Mouse (Mus musculus): Measurements from ENCODE around the gene Epha8. TPM values are rescaled to one million over a fixed set of nuclear protein-coding genes. Genes with fewer than 3 reads are reported as not detected.

Gene Epha8
- polyA plus RNA-seq, 1 experiment from 2014 or later = 0.07 TPM

- Histone ChIP-seq H3K4me1 (no peaks in the 10 kb centered on the region), H3K4me2 (no peak overlapping the region), H3K4me3 (no peak overlapping the region), H3K27ac (replicated peaks) (no peak overlapping the region), H3K36me3 (no peaks in the 10 kb centered on the region), H3K9me3 (no peaks in the 10 kb centered on the region), H3K9ac (no peak overlapping the region), H3K27me3 (replicated peaks) (peaks cover 97% of the 10 kb centered on the region)
- ATAC-seq (ENCODE audit: extremely low read depth, insufficient number of reproducible peaks, low FRiP score, low TSS enrichment) = no peak
- WGBS = 52% methylated on average over 7 of the region's 7 CpGs
These were observed 57.5 kb downstream of the Epha8 start for GRCm38 (mm10) chr4:136899154-136899553.

GRCm38 (mm10) chr4:136898637-136899036, 58.0 kb downstream of the Epha8 start, which contains the start of gene C1qa:
C1qa (minus strand) TSS chr4:136898803.
- WGBS = 66% methylated on average over 9 of the region's 9 CpGs

DNA sequence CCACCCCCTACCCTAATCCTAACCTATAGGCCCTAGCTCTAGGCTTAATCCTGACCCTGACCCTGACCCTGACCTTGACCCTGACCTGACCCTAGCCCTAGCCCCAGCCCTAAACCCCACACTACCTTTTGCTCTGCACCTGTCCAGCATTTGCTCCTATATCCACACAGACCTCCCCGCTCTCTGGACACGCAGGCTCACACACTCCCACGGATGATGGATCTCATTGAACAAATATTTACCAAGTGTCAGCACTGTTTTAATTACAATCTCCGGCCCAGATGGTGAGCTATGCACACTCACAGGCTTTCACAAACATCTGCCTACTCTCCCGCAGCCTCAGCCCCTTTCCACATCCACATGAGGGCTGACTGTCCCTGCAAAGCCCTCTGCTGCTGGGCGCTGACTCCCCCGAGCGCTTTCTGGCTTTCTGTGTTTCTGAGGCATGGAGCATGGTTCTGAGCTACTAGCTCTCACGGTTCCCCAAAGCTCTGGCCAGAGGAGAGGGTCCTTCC, 58.5 kb downstream of the Epha8 start:
- WGBS = 58% methylated on average over 9 of the region's 9 CpGs
- Histone ChIP-seq H3K27ac (replicated peaks) (no peak overlapping the region), H3K9ac (no peak overlapping the region), H3K4me3 (no peak overlapping the region), H3K9me3 (no peaks in the 10 kb centered on the region), H3K4me1 (no peaks in the 10 kb centered on the region), H3K27me3 (replicated peaks) (peaks cover 97% of the 10 kb centered on the region), H3K4me2 (no peak overlapping the region), H3K36me3 (no peaks in the 10 kb centered on the region)
- ATAC-seq (ENCODE audit: extremely low read depth, insufficient number of reproducible peaks, low FRiP score, low TSS enrichment) = no peak

More at GRCm38 (mm10) chr4:136898637-136899036, 58.0 kb downstream of the Epha8 start, which contains the start of gene C1qa:
- no peak within 1 kb of the TSS for H3K9ac ChIP-seq
- no peak within 1 kb of the TSS for H3K4me3 ChIP-seq
- no peaks in the 10 kb centered on the region for H3K9me3 ChIP-seq
- H3K27ac ChIP-seq (replicated peaks) = no peak within 1 kb of the TSS
- H3K4me2 ChIP-seq = no peak within 1 kb of the TSS
- H3K27me3 ChIP-seq (replicated peaks) = peaks cover 97% of the 10 kb centered on the region
- no peaks in the 10 kb centered on the region for H3K36me3 ChIP-seq
- ATAC-seq (ENCODE audit: extremely low read depth, insufficient number of reproducible peaks, low FRiP score, low TSS enrichment) = no peak
- no peaks in the 10 kb centered on the region for H3K4me1 ChIP-seq

- H3K4me2 ChIP-seq = no peak overlapping the region
- peaks cover 97% of the 10 kb centered on the region for H3K27me3 ChIP-seq (replicated peaks)
These were observed 60.2 kb downstream of the Epha8 start for GRCm38 (mm10) chr4:136896461-136896860.

DNA sequence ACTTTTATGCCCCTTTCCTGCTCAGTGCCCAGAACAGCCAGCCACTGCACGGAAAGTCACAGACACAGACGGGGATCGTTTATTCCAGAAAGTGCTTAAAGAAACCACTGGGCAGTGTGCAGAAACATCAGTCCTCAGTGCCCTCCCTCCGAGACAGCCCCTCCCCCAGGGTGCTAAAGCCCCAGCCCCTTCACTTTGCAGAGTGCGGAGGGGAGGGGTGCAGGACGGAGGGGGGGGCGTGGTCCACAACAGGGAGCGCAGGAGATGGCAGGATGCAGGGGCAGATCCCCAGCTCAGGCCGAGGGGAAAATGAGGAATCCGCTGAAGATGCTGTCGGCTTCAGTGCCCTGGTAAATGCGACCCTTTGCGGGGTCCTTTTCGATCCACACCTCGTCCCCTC, 60.8 kb downstream of the Epha8 start:
- Histone ChIP-seq H3K36me3 (no peaks in the 10 kb centered on the region), H3K9ac (no peak overlapping the region), H3K4me1 (no peaks in the 10 kb centered on the region), H3K4me3 (no peak overlapping the region), H3K9me3 (no peaks in the 10 kb centered on the region), H3K27me3 (replicated peaks) (peaks cover 98% of the 10 kb centered on the region), H3K27ac (replicated peaks) (no peak overlapping the region), H3K4me2 (no peak overlapping the region)
- ATAC-seq (ENCODE audit: extremely low read depth, insufficient number of reproducible peaks, low FRiP score, low TSS enrichment) = no peak
- 10% methylated on average over 15 of the region's 15 CpGs for WGBS

More at GRCm38 (mm10) chr4:136896461-136896860, 60.2 kb downstream of the Epha8 start:
- no peak overlapping the region for H3K27ac ChIP-seq (replicated peaks)
- no peaks in the 10 kb centered on the region for H3K9me3 ChIP-seq
- no peak overlapping the region for H3K9ac ChIP-seq
- H3K4me3 ChIP-seq = no peak overlapping the region
- H3K4me1 ChIP-seq = no peaks in the 10 kb centered on the region
- H3K36me3 ChIP-seq = no peaks in the 10 kb centered on the region
- 32% methylated on average over 10 of the region's 10 CpGs for WGBS
- no peak for ATAC-seq (ENCODE audit: extremely low read depth, insufficient number of reproducible peaks, low FRiP score, low TSS enrichment)

DNA sequence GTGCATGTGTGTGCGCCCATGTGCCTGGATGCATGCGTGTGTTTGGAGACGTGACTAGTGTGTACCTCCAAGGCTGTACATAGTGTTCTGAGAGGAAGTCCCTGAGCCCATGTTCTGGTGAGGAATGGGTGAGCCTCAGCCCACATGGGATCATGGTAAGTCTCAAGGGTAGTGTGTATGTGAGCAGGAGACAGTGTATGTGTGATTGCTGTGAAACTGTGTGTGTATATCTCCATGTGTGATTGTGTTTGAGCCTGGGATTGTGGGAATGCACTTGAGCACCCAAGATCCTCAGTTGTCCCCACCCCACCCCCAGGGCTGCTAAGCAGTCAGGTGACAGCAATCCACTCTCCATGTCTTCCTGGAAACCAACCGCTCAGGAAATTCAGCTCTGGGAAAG, 61.8 kb downstream of the Epha8 start:
- no peak overlapping the region for H3K4me2 ChIP-seq
- no peak overlapping the region for H3K27ac ChIP-seq (replicated peaks)
- no peaks in the 10 kb centered on the region for H3K4me1 ChIP-seq
- no peaks in the 10 kb centered on the region for H3K36me3 ChIP-seq
- H3K9me3 ChIP-seq = no peaks in the 10 kb centered on the region
- ATAC-seq (ENCODE audit: extremely low read depth, insufficient number of reproducible peaks, low FRiP score, low TSS enrichment) = no peak
- peaks cover 98% of the 10 kb centered on the region for H3K27me3 ChIP-seq (replicated peaks)
- no peak overlapping the region for H3K9ac ChIP-seq
- no peak overlapping the region for H3K4me3 ChIP-seq
- 69% methylated on average over 4 of the region's 4 CpGs for WGBS

DNA sequence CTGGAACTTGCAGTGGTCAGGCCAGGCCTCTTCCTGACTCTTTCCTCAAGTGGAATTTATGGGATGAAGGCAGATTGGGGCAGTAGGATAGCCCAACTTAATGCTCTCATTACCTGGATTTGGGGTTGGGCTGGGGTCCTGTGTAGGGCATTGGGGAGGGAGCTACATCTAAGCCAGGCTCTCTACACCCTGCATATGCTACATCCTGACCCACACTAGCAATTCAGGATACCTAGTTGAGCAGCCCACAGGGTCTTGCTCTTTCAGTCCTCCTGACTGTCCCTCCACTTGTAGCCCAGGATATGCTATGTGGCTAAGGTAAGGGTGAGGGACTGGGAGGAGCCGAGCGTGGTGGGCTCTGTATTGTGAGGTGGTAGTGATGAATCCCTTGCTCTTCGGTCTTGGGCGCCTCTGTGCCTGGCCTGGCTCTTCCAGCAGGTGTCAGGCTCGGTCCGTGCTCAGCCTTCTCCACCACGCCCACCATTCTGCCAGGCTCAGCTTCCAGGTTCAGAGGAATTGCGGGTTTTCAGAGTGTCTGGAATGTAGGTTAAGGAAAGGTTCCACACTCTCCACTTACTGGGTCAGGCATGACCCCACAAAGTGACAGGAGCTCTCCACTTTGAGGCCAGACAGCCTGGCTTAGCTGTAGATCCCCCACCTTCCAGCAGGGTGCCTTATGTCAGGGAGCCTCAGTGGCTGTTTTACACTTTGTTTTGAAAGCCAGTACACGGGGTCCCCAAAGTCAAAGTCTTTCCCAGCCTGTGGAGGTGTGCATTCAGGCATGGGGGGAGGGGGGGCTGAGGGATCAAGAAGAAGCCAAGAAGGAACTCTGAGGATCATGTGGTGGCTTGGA, 62.7 kb downstream of the Epha8 start:
- H3K9ac ChIP-seq = no peak overlapping the region
- no peak overlapping the region for H3K4me3 ChIP-seq
- WGBS = 5% methylated on average over 9 of the region's 9 CpGs
- no peaks in the 10 kb centered on the region for H3K4me1 ChIP-seq
- peaks cover 100% of the 10 kb centered on the region for H3K27me3 ChIP-seq (replicated peaks)
- no peak for ATAC-seq (ENCODE audit: extremely low read depth, insufficient number of reproducible peaks, low FRiP score, low TSS enrichment)
- H3K4me2 ChIP-seq = no peak overlapping the region
- H3K27ac ChIP-seq (replicated peaks) = no peak overlapping the region
- H3K9me3 ChIP-seq = no peaks in the 10 kb centered on the region
- no peaks in the 10 kb centered on the region for H3K36me3 ChIP-seq

DNA sequence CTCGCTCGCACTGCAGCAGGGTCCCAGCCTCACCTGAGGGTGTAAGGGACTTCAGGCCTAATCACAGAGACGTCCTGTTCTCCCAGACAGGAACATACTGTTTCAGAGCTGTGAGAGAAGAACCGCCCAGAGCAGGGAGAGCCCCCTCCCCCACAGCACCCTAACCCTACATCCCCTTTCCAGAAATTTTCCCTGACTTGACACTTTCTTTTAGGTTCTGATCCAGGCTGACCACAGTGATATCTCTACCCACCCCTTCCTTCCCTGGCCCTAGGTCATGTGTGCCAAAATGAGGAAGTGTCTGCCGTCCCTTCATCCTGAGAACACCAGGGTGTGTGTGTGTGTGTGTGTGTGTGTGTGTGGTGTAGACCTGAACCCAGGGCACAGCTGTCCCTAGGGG, 63.8 kb downstream of the Epha8 start, which contains the start of gene C1qc:
Gene C1qc (minus strand): TSS at position 255 of the 400 bp plus-strand sequence.
- H3K9me3 ChIP-seq = no peaks in the 10 kb centered on the region
- peaks cover 97% of the 10 kb centered on the region for H3K27me3 ChIP-seq (replicated peaks)
- no peak for ATAC-seq (ENCODE audit: extremely low read depth, insufficient number of reproducible peaks, low FRiP score, low TSS enrichment)
- H3K4me3 ChIP-seq = peak within 1 kb of the TSS; percentile 7; the same call in 1 of the 2 replicates
- H3K27ac ChIP-seq (replicated peaks) = no peak within 1 kb of the TSS
- no peaks in the 10 kb centered on the region for H3K36me3 ChIP-seq
- 47% methylated on average over 5 of the region's 5 CpGs for WGBS
- no peak within 1 kb of the TSS for H3K4me2 ChIP-seq
- no peak within 1 kb of the TSS for H3K9ac ChIP-seq
- H3K4me1 ChIP-seq = no peaks in the 10 kb centered on the region

DNA sequence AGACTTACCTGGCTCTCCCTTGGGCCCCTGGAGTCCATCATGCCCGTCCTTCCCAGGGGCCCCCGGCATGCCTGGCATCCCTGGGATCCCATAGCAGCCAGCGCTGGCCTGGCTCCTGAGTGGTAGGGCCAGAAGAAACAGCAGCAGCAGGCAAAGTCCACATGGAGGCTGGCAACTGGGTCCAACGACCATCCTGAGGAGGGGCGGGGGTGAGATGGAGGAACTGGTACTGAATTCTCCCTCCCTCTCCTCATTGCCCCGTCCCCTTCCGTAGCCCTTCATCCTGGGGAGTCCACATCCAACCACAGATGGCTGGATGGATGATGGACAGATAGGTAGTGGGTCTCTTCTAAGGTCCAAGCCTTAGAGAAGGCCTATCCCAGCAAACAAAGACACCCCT, 64.2 kb downstream of the Epha8 start:
- ATAC-seq (ENCODE audit: extremely low read depth, insufficient number of reproducible peaks, low FRiP score, low TSS enrichment) = no peak
- WGBS = 44% methylated on average over 7 of the region's 7 CpGs

DNA sequence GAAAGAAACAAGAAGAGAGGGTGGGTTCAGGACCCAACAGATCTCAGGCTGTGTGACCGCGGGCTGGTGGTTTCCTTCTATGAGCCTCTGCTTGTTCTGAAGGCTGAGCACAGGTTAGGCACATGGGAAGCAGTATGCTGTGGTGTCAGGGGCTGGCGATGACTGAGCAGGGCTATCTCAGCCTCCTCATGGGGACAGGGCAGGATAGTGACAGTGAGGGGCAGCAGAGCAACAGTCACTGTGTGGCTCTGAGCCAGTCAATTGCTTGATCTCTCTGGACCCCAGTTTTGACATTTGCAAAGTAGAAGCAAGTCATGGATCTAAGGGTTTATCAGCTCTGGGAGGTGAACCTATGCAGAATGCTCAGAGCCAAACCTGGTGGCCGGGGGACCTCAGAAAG, 65.5 kb downstream of the Epha8 start:
- Histone ChIP-seq H3K4me2 (no peak overlapping the region), H3K36me3 (no peaks in the 10 kb centered on the region), H3K4me3 (no peak overlapping the region), H3K9ac (no peak overlapping the region), H3K27ac (replicated peaks) (no peak overlapping the region), H3K27me3 (replicated peaks) (peaks cover 95% of the 10 kb centered on the region), H3K4me1 (no peaks in the 10 kb centered on the region), H3K9me3 (no peaks in the 10 kb centered on the region)
- 74% methylated on average over 4 of the region's 4 CpGs for WGBS
- no peak for ATAC-seq (ENCODE audit: extremely low read depth, insufficient number of reproducible peaks, low FRiP score, low TSS enrichment)

More for the DNA sequence above, 64.2 kb downstream of the Epha8 start:
- H3K9ac ChIP-seq = no peak overlapping the region
- no peaks in the 10 kb centered on the region for H3K4me1 ChIP-seq
- H3K4me3 ChIP-seq = peak overlapping the region; percentile 7; the same call in 1 of the 2 replicates
- no peak overlapping the region for H3K27ac ChIP-seq (replicated peaks)
- no peaks in the 10 kb centered on the region for H3K36me3 ChIP-seq
- H3K27me3 ChIP-seq (replicated peaks) = peaks cover 97% of the 10 kb centered on the region
- no peak overlapping the region for H3K4me2 ChIP-seq
- H3K9me3 ChIP-seq = no peaks in the 10 kb centered on the region

GRCm38 (mm10) chr4:136889981-136890380, 66.6 kb downstream of the Epha8 start:
- no peaks in the 10 kb centered on the region for H3K36me3 ChIP-seq
- H3K27ac ChIP-seq (replicated peaks) = no peak overlapping the region
- H3K9ac ChIP-seq = no peak overlapping the region
- H3K9me3 ChIP-seq = no peaks in the 10 kb centered on the region
- peaks cover 90% of the 10 kb centered on the region for H3K27me3 ChIP-seq (replicated peaks)
- H3K4me3 ChIP-seq = no peak overlapping the region
- no peak overlapping the region for H3K4me2 ChIP-seq
- 81% methylated on average over 15 of the region's 15 CpGs for WGBS
- ATAC-seq (ENCODE audit: extremely low read depth, insufficient number of reproducible peaks, low FRiP score, low TSS enrichment) = no peak
- H3K4me1 ChIP-seq = no peaks in the 10 kb centered on the region

Measured in heart, embryonic 13.5 days (tissue).